Mouse (Mus musculus) megakaryocyte, embryonic 14.5 days (primary cell): ENCODE measurements at regions not wholly inside any gene's neighbourhood (a gene's known extent, or its start where the extent isn't known, plus 50 kb on each side); places are given as distances from the start of the nearest gene placed in this dataset.

ENCODE experiments used
- FLI1 ChIP-seq: IDR thresholded peaks from 2 replicates; pipeline ENCODE4 v1.6.1; 2012; ENCODE audit warnings: low read length, inconsistent platforms, mixed read lengths
- GATA1 ChIP-seq: IDR thresholded peaks from 3 replicates; pipeline ENCODE4 v1.6.1; 2012; ENCODE audit warnings: mixed read lengths, low read length, inconsistent platforms, borderline replicate concordance

- no peak for TF ChIP-seq GATA1
- no peak for TF ChIP-seq FLI1
Observed at GRCm38 (mm10) chr5:64401737-64402136, 245.6 kb downstream of the Tbc1d1 start.
